Mouse (Mus musculus) ovary, adult 18-20 months (tissue): Measurements from ENCODE around the gene Sf3b1.
"Not testable (repeated sequence)": the region's sequence is repeated elsewhere in the genome, so short reads cannot be mapped to it uniquely, and the experiment has no call there.

Experiments
- DNase-seq: peaks from one replicate; pipeline ENCODE4 v3.0.0; 2022; ENCODE audit warnings: low spot score, mixed read lengths

Gene Sf3b1

GRCm38 (mm10) chr1:55027966-55028365 lies 685 bp upstream of the Sf3b1 start:
- no peak for DNase-seq

- DNase-seq: peak; percentile 6
These were observed 633 bp downstream of the Sf3b1 start for GRCm38 (mm10) chr1:55026444-55027252.

GRCm38 (mm10) chr1:55025656-55026430 lies 1.4 kb downstream of the Sf3b1 start:
- DNase-seq: no peak

- DNase-seq: no peak
These were observed 5.4 kb downstream of the Sf3b1 start for GRCm38 (mm10) chr1:55021907-55022306.

- no peak for DNase-seq
These were observed 14.8 kb downstream of the Sf3b1 start for GRCm38 (mm10) chr1:55012513-55012912.

GRCm38 (mm10) chr1:55008313-55008712 lies 19.0 kb downstream of the Sf3b1 start:
- DNase-seq: not testable (repeated sequence)

GRCm38 (mm10) chr1:54993581-54993980 lies 33.7 kb downstream of the Sf3b1 start:
- DNase-seq: no peak

GRCm38 (mm10) chr1:54986248-54986647 lies 41.0 kb downstream of the Sf3b1 start:
- DNase-seq: no peak

GRCm38 (mm10) chr1:54985831-54986230 lies 41.5 kb downstream of the Sf3b1 start:
- no peak for DNase-seq

- no peak for DNase-seq
These were observed 43.1 kb downstream of the Sf3b1 start for GRCm38 (mm10) chr1:54984154-54984553.

GRCm38 (mm10) chr1:54983339-54983738 lies 43.9 kb downstream of the Sf3b1 start:
- no peak for DNase-seq

GRCm38 (mm10) chr1:54982636-54983035 lies 44.6 kb downstream of the Sf3b1 start:
- DNase-seq: no peak

GRCm38 (mm10) chr1:54979226-54979984 lies 47.9 kb downstream of the Sf3b1 start:
- DNase-seq: no peak

- DNase-seq: no peak
These were observed 55.4 kb downstream of the Sf3b1 start for GRCm38 (mm10) chr1:54971687-54972404.

- DNase-seq: no peak
These were observed 60.4 kb downstream of the Sf3b1 start for GRCm38 (mm10) chr1:54966858-54967257.

GRCm38 (mm10) chr1:54965159-54965995 lies 61.9 kb downstream of the Sf3b1 start:
- no peak for DNase-seq

- DNase-seq: no peak
These were observed 65.6 kb downstream of the Sf3b1 start for GRCm38 (mm10) chr1:54961724-54962123.

GRCm38 (mm10) chr1:54960613-54961165 lies 66.6 kb downstream of the Sf3b1 start:
- no peak for DNase-seq

GRCm38 (mm10) chr1:54958525-54958924 lies 68.8 kb downstream of the Sf3b1 start:
- DNase-seq: no peak

- not testable (repeated sequence) for DNase-seq
These were observed 70.3 kb downstream of the Sf3b1 start for GRCm38 (mm10) chr1:54956995-54957394.

- no peak for DNase-seq
These were observed 72.4 kb downstream of the Sf3b1 start for GRCm38 (mm10) chr1:54954856-54955255.
